Mouse (Mus musculus): ENCODE data around the gene C130032M10Rik.

DNA sequence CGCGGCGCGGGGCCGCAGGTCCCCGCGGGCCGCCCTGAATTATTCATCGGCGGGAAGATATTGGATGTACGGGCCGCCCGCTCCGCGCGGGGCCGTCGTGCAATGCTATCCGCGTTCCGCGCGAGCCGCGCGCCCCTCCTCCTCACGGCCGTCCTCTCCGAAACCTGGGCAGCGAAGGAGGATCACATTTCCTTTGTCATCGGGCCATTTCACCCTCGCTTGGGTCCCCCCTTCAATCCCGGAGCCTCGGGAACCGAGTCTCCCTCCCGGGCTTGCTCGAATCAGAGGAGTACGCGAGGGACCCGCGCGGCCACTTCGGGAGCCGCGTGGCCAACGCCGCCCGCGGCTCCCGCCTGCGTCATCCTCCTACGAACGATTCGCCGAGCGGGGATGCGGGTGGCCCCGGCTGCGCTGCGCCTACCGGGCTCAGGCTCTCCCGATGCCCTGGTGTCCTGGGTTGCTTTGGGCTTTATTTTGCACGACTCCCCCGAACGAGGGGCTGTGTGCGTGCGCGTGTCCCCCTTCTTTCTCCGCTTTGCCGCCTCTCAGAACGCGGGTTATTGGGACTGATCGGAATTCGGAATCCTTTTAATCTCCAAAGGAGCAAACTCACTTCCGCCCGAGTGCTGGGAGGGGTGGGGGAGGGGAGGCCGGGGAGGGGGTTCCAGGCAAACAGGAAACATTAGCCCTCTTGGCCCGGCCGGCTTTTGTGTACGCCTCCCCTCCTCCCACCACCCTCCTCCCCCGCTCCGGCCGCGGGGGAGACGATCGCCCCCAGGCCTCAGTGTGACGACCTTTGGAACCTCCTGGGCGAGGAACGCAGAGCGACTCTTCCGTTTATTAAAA is 48.5 kb downstream of the C130032M10Rik start, which contains the start of gene Trim71:
- TF ChIP-seq TCF12 (IDR thresholded peaks at IDR 0.05; ENCODE audit: insufficient read depth, poor library complexity, severe bottlenecking) (no peak), POLR2A (IDR thresholded peaks at IDR 0.05; ENCODE audit: insufficient read length, low read depth) (no peak), E2F4 (IDR thresholded peaks at IDR 0.05; ENCODE audit: insufficient read depth) (no peak), MYOG (IDR thresholded peaks at IDR 0.05; ENCODE audit: control insufficient read depth in 1 of 3, insufficient read depth in 1 of 3, insufficient read length in 2 of 3, low read depth in 2 of 3) (no peak), CEBPB (IDR thresholded peaks at IDR 0.05; ENCODE audit: insufficient read depth, poor library complexity, severe bottlenecking) (no peak), POLR2AphosphoS2 (IDR thresholded peaks at IDR 0.05; ENCODE audit: insufficient read length, low read depth) (no peak), REST (IDR thresholded peaks at IDR 0.05; ENCODE audit: insufficient read depth, insufficient read length) (no peak), MAX (IDR thresholded peaks at IDR 0.05; ENCODE audit: low read depth) (no peak), USF1 (IDR thresholded peaks at IDR 0.05; ENCODE audit: low read depth) (no peak)

Measured in myocyte (in vitro differentiated cells).